Mouse (Mus musculus) lung, embryonic 14.5 days (tissue): ENCODE results near the gene Hrg. TPM values are rescaled to one million over a fixed set of nuclear protein-coding genes. Genes with fewer than 3 reads are reported as not detected.
"Not testable (repeated sequence)": the region's sequence is repeated elsewhere in the genome, so short reads cannot be mapped to it uniquely, and the experiment has no call there.

ENCODE experiments used
- ATAC-seq: fragments of 200-750 bp; cut with Nextera tagmentation; 2 replicates; pipeline ENCODE4 v1.8.0; 2017; ENCODE audit warnings: mild to moderate bottlenecking, moderate TSS enrichment, moderate library complexity; ENCODE audit not compliant: insufficient read depth
- DNase-seq: peaks from one replicate; pipeline ENCODE4 v3.0.0-alpha.2; 2015
- H3K27ac ChIP-seq: fragments of 300-500 bp; sonication (generic); 2 replicates; pipeline ENCODE4 v1.5.1; 2014; ENCODE audit warnings: low read depth, mild to moderate bottlenecking, moderate library complexity
- H3K27me3 ChIP-seq: fragments of 300-500 bp; sonication (generic); 2 replicates; pipeline ENCODE4 v1.6.1; 2014; ENCODE audit warnings: low read length, control low read depth; ENCODE audit not compliant: insufficient read depth
- H3K36me3 ChIP-seq: fragments of 300-500 bp; sonication (generic); 2 replicates; pipeline ENCODE4 v1.6.1; 2014; ENCODE audit warnings: control low read depth; ENCODE audit not compliant: insufficient read depth
- H3K4me1 ChIP-seq: fragments of 300-500 bp; sonication (generic); 2 replicates; pipeline ENCODE4 v1.6.1; 2014; ENCODE audit warnings: antibody characterized with exemption, control low read depth; ENCODE audit not compliant: insufficient read depth
- H3K4me2 ChIP-seq: fragments of 300-500 bp; sonication (generic); 2 replicates; pipeline ENCODE4 v1.6.1; 2014; ENCODE audit warnings: mild to moderate bottlenecking
- H3K4me3 ChIP-seq: fragments of 300-500 bp; sonication (generic); 2 replicates; pipeline ENCODE4 v1.5.1; 2014; ENCODE audit warnings: low read depth, low read length
- H3K9ac ChIP-seq: fragments of 300-500 bp; sonication (generic); 2 replicates; pipeline ENCODE4 v1.6.1; 2014
- H3K9me3 ChIP-seq: fragments of 300-500 bp; sonication (generic); 2 replicates; pipeline ENCODE4 v1.6.1; 2016; ENCODE audit warnings: low read depth, low read length, control low read depth
- CTCF ChIP-seq: IDR thresholded peaks from 2 replicates; pipeline ENCODE4 v1.5.1; 2016; ENCODE audit warnings: antibody characterized with exemption, low read depth
- WGBS: fragments of 180-500 bp; shearing (Covaris S2); extraction: QIAGEN DNeasy Blood & Tissue Kit; methylation state at CpG from one replicate; pipeline ENCODE4 v1.1.7; 2014; 5-methylcytosine and 5-hydroxymethylcytosine counted together
- polyA plus RNA-seq: library from polyadenylated mRNA; unstranded; fragments of >200 nt; fragmentation: Nextera tagmentation; extraction: Ambion mirVana; gene quantifications from 2 replicates; pipeline ENCODE4 v1.2.1, GENCODE M21; 2014

Hrg gene
- polyA plus RNA-seq, 1 experiment from 2014 or later: not detected

- H3K9ac ChIP-seq: no peak overlapping the region
- no peaks in the 10 kb centered on the region for H3K36me3 ChIP-seq
- H3K4me1 ChIP-seq: no peaks in the 10 kb centered on the region
- no peaks in the 10 kb centered on the region for H3K27me3 ChIP-seq
- H3K27ac ChIP-seq: no peak overlapping the region
- H3K9me3 ChIP-seq: no peaks in the 10 kb centered on the region
- no peak overlapping the region for H3K4me2 ChIP-seq
- H3K4me3 ChIP-seq: no peak overlapping the region
- WGBS: 57% methylated on average over 2 of the region's 2 CpGs
- ATAC-seq (no peak), DNase-seq (no peak)
- TF ChIP-seq CTCF: no peak
These were observed 12.3 kb upstream of the Hrg start for GRCm38 (mm10) chr16:22938541-22938940.

DNA sequence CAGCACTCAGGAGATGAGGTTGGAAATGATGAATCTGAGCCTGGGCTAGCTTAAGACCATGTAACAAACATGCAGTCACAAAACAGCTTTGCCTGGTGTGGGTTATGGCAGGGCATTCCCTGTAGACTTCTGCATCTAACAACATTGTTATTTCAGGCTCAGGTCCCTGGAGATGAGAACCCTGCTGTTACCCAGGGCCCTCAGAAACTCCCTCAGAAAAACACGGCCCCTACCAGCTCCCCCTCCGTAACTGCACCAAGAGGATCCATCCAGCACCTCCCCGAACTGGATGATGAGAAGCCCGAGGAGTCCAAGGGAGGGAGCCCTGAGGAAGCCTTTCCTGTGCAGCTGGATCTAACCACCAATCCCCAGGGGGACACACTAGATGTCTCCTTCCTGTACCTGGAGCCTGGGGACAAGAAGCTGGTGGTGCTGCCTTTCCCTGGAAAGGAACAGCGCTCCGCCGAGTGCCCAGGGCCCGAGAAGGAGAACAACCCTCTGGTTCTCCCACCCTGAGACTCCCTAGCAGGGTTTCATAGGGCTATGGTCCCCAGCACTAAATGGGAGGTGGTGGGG is 11.7 kb upstream of the Hrg start:
- Histone ChIP-seq H3K4me2 (no peak overlapping the region), H3K27ac (no peak overlapping the region), H3K4me1 (no peaks in the 10 kb centered on the region), H3K9ac (no peak overlapping the region), H3K9me3 (no peaks in the 10 kb centered on the region), H3K27me3 (no peaks in the 10 kb centered on the region), H3K4me3 (no peak overlapping the region), H3K36me3 (no peaks in the 10 kb centered on the region)
- DNase-seq: no peak
- TF ChIP-seq CTCF: no peak
- ATAC-seq: no peak
- 78% methylated on average over 8 of the region's 8 CpGs for WGBS

DNA sequence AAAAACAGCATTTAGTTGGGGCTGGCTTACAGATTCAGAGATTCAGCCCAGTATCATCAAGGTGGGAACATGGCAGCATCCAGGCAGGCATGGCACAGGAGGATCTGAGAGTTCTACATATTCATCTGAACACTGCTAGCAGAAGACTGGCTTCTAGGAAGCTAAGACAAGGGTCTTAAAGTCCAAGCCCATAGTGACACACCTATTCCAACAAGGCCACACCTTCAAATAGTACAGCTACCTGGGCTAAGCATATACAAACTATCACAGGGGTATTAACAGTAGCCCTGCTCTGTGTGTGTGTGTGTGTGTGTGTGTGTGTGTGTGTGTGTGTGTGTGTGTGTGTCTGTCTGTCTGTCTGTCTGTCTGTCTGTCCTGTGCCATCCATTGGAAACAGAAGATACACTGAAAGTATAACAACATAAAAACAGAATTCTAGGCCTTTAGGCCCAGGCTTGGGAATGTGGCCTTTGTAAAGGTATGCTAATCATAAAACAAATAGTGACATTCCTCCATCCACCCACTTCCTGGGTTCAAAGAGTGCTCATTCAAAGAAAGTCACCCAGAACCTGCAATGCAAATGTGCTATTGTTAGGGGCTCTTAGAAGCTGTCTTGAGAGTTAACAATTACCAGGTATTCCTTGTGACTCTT is 8.9 kb upstream of the Hrg start:
- not testable (repeated sequence) for H3K27me3 ChIP-seq, H3K9ac ChIP-seq, H3K27ac ChIP-seq, DNase-seq, ATAC-seq, H3K4me1 ChIP-seq, H3K4me2 ChIP-seq, H3K36me3 ChIP-seq, H3K9me3 ChIP-seq, H3K4me3 ChIP-seq

DNA sequence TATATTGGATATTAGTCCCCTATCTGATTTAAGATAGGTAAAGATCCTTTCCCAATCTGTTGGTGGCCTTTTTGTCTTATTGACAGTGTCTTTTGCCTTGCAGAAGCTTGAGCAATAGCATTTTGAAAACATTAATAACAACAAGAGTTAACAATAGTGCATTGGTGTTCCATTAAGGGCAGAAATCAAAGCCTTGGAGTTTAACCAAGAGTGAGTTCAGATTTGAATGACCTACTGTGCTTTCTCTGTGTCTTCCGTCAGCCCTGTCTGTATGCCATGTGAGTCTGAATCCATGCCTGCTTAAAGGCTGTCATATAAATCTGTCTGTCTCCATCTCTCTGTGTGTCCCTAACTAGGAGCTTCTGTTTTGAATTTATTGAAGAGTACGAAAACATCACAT is 3.5 kb upstream of the Hrg start:
- no peak overlapping the region for H3K9ac ChIP-seq
- ATAC-seq: no peak
- H3K36me3 ChIP-seq: no peaks in the 10 kb centered on the region
- no peak for DNase-seq
- H3K27me3 ChIP-seq: no peaks in the 10 kb centered on the region
- H3K4me1 ChIP-seq: no peaks in the 10 kb centered on the region
- H3K4me2 ChIP-seq: no peak overlapping the region
- H3K9me3 ChIP-seq: no peaks in the 10 kb centered on the region
- WGBS: 82% methylated on average over 2 of the region's 2 CpGs
- no peak for TF ChIP-seq CTCF
- H3K27ac ChIP-seq: no peak overlapping the region
- no peak overlapping the region for H3K4me3 ChIP-seq

DNA sequence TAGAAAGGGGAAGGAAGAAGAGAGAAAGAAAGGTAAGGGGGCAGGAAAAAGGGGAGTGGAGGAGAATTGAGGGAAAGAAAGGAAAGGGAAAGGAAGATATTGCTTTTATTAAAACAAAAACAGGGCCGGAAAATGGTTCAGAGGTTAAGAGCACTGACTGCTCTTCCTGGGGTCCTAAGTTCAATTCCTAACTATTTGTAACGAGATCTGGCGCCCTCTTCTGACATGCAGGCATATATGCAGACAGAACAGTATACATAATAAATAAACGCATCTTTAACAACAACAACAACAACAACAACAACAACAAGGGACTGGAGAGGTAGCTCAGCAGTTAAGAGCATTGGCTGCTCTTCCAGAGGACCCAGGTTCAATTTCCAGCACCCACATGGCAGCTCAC is 2.2 kb downstream of the Hrg start:
- ATAC-seq (no peak), DNase-seq (peak; percentile 25)
- no peaks in the 10 kb centered on the region for H3K4me1 ChIP-seq
- 21% methylated on average over 4 of the region's 4 CpGs for WGBS
- H3K4me2 ChIP-seq: no peak overlapping the region
- TF ChIP-seq CTCF: peak; percentile 22; the same call in 1 of the 2 replicates
- H3K9me3 ChIP-seq: no peaks in the 10 kb centered on the region
- H3K9ac ChIP-seq: no peak overlapping the region
- H3K36me3 ChIP-seq: no peaks in the 10 kb centered on the region
- H3K27me3 ChIP-seq: no peaks in the 10 kb centered on the region
- H3K4me3 ChIP-seq: no peak overlapping the region
- no peak overlapping the region for H3K27ac ChIP-seq

DNA sequence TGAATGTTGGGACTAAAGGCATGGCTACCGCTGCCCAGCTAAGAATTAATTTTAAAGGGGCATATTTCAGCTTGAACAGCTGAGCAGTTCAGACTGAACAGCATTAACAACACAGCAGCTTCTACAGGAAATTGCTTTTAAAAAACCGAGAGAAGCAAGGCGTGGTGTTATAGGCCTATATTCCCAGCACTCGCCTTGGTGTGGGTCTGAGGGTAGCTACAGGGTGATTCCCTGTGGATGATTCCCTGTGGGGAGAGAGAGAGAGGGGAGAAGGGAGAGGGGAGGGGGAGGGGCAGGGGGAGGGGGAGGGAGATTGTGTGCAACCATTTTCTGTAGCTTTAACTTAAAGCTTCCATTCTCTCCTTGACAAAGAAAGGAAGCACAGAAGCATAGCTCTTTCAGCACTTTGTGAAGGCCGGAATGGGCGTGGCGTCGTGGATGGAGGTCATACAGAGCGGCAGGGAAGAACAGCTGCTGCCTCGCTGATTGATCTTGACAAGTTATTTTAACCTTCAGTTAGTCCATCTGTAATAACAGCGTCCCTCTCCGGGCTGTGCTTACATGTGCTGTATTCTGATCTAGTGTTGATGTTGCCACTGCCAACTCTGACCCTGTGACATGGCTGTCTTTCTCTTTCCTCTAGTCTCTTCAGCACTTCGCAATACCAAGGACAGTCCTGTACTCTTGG is 4.7 kb downstream of the Hrg start:
- no peak for ATAC-seq
- H3K9ac ChIP-seq: no peak overlapping the region
- H3K27me3 ChIP-seq: no peaks in the 10 kb centered on the region
- H3K4me3 ChIP-seq: no peak overlapping the region
- H3K4me1 ChIP-seq: no peaks in the 10 kb centered on the region
- WGBS: 46% methylated on average over 13 of the region's 13 CpGs
- no peak overlapping the region for H3K27ac ChIP-seq
- DNase-seq: peak; percentile 62
- H3K9me3 ChIP-seq: no peaks in the 10 kb centered on the region
- H3K4me2 ChIP-seq: no peak overlapping the region
- no peak for TF ChIP-seq CTCF
- no peaks in the 10 kb centered on the region for H3K36me3 ChIP-seq

DNA sequence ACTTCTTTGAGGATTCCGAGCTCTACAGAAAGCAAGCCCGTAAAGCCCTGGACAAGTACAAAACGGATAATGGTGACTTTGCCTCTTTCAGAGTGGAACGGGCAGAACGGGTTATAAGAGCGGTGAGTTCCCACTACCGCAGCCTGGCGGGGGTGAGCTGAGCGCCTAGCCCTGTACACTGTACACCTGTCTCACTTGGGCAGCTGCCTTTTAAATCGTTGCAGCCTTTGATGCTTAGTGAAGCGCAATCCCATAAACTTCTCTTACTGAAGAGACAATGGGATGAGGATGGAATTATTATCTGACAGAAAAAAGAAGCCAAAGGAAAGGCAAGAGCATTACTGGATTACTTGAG is 5.2 kb downstream of the Hrg start:
- no peak for ATAC-seq
- Histone ChIP-seq H3K9me3 (no peaks in the 10 kb centered on the region), H3K4me1 (no peaks in the 10 kb centered on the region), H3K9ac (no peak overlapping the region), H3K36me3 (no peaks in the 10 kb centered on the region), H3K4me3 (no peak overlapping the region), H3K27me3 (no peaks in the 10 kb centered on the region), H3K4me2 (no peak overlapping the region), H3K27ac (no peak overlapping the region)
- DNase-seq: no peak
- TF ChIP-seq CTCF: no peak
- WGBS: 78% methylated on average over 11 of the region's 11 CpGs
